Mouse (Mus musculus) bone marrow, adult 2 months (tissue): ENCODE data around the gene Adamts16.

Source experiments
- CTCF ChIP-seq: fragments of 200-500 bp; IDR thresholded peaks from 2 replicates; pipeline ENCODE4 v1.5.1; 2011; ENCODE audit warnings: low read length, control low read depth; ENCODE audit not compliant: control insufficient read depth, insufficient read depth
- POLR2A ChIP-seq: fragments of 200-500 bp; IDR thresholded peaks from 2 replicates; pipeline ENCODE4 v1.6.1; 2011; ENCODE audit warnings: low read depth, mild to moderate bottlenecking, control low read depth, low read length, borderline replicate concordance; ENCODE audit not compliant: control insufficient read depth

- TF ChIP-seq CTCF = no peak
- TF ChIP-seq POLR2A = no peak
Measured at GRCm38 (mm10) chr13:70802849-70803248, 38.8 kb downstream of the Adamts16 start.
